Mouse (Mus musculus): ENCODE data around the gene Ltk. TPM values are rescaled to one million over a fixed set of nuclear protein-coding genes. Genes with fewer than 3 reads are reported as not detected.

Gene Ltk
- polyA plus RNA-seq, 1 experiment from 2014 or later: 0.50 TPM

- H3K9me3 ChIP-seq: no peaks in the 10 kb centered on the region
- peak overlapping the region; percentile 75 for H3K4me3 ChIP-seq
- ATAC-seq (ENCODE audit: low FRiP score, low read depth): peak; percentile 66
- H3K9ac ChIP-seq (replicated peaks): peak overlapping the region; percentile 92
- H3K4me1 ChIP-seq: peaks cover 43% of the 10 kb centered on the region
- 0% methylated on average over 38 of the region's 89 CpGs for WGBS
- peak overlapping the region; percentile 97 for H3K4me2 ChIP-seq (replicated peaks)
- peak overlapping the region; percentile 54 for H3K27ac ChIP-seq (replicated peaks)
- no peaks in the 10 kb centered on the region for H3K36me3 ChIP-seq
- peaks cover 52% of the 10 kb centered on the region for H3K27me3 ChIP-seq
Observed at GRCm38 (mm10) chr2:119799181-119799960, 39.1 kb upstream of the Ltk start.

GRCm38 (mm10) chr2:119798246-119798927 lies 38.2 kb upstream of the Ltk start:
- no peak overlapping the region; the same call in 1 of the 2 replicates for H3K4me3 ChIP-seq
- no peak for ATAC-seq (ENCODE audit: low FRiP score, low read depth)

GRCm38 (mm10) chr2:119797279-119797783 lies 37.1 kb upstream of the Ltk start, which contains the start of gene Tyro3:
Gene Tyro3 (plus strand): TSS chr2:119797733.
- peaks cover 22% of the 10 kb centered on the region for H3K4me1 ChIP-seq
- H3K4me3 ChIP-seq: no peak within 1 kb of the TSS
- H3K9ac ChIP-seq (replicated peaks): no peak within 1 kb of the TSS
- H3K27ac ChIP-seq (replicated peaks): no peak within 1 kb of the TSS
- no peaks in the 10 kb centered on the region for H3K36me3 ChIP-seq
- WGBS: 65% methylated on average over 5 of the region's 5 CpGs
- H3K4me2 ChIP-seq (replicated peaks): no peak within 1 kb of the TSS
- H3K27me3 ChIP-seq: peaks cover 47% of the 10 kb centered on the region
- ATAC-seq (ENCODE audit: low FRiP score, low read depth): no peak
- no peaks in the 10 kb centered on the region for H3K9me3 ChIP-seq

More at GRCm38 (mm10) chr2:119798246-119798927, 38.2 kb upstream of the Ltk start:
- Histone ChIP-seq H3K4me2 (replicated peaks) (peak overlapping the region; percentile 97; the same call in 1 of the 2 replicates), H3K9ac (replicated peaks) (no peak overlapping the region), H3K27me3 (peaks cover 51% of the 10 kb centered on the region), H3K4me1 (peaks cover 33% of the 10 kb centered on the region), H3K27ac (replicated peaks) (no peak overlapping the region), H3K36me3 (no peaks in the 10 kb centered on the region), H3K9me3 (no peaks in the 10 kb centered on the region)
- WGBS: 10% methylated on average over 13 of the region's 13 CpGs

GRCm38 (mm10) chr2:119789996-119790395 lies 29.8 kb upstream of the Ltk start:
- H3K27ac ChIP-seq (replicated peaks): no peak overlapping the region
- no peak overlapping the region for H3K9ac ChIP-seq (replicated peaks)
- no peak overlapping the region for H3K4me2 ChIP-seq (replicated peaks)
- 0 out of 2 replicates have a peak, but pooled peaks cover under 1% of the 10 kb centered on the region for H3K36me3 ChIP-seq
- 84% methylated on average over 2 of the region's 2 CpGs for WGBS
- H3K9me3 ChIP-seq: no peaks in the 10 kb centered on the region
- H3K27me3 ChIP-seq: peaks cover 10% of the 10 kb centered on the region
- no peak for ATAC-seq (ENCODE audit: low FRiP score, low read depth)
- H3K4me1 ChIP-seq: peaks cover 11% of the 10 kb centered on the region; the same call in 1 of the 2 replicates
- no peak overlapping the region for H3K4me3 ChIP-seq

GRCm38 (mm10) chr2:119787206-119787883 lies 27.1 kb upstream of the Ltk start, which contains the start of gene Rpap1:
Gene Rpap1 (minus strand): TSS chr2:119787537.
- H3K4me3 ChIP-seq: peak within 1 kb of the TSS; percentile 68
- ATAC-seq (ENCODE audit: low FRiP score, low read depth): peak; percentile 95
- WGBS: under 1% methylated on average over 44 of the region's 44 CpGs
- H3K36me3 ChIP-seq: peaks cover 14% of the 10 kb centered on the region
- 0 out of 2 replicates have a peak, but pooled peaks cover 4% of the 10 kb centered on the region for H3K27me3 ChIP-seq
- H3K9me3 ChIP-seq: no peaks in the 10 kb centered on the region
- peaks cover 11% of the 10 kb centered on the region; the same call in 1 of the 2 replicates for H3K4me1 ChIP-seq
- peak within 1 kb of the TSS; percentile 77 for H3K4me2 ChIP-seq (replicated peaks)
- H3K9ac ChIP-seq (replicated peaks): peak within 1 kb of the TSS; percentile 68
- H3K27ac ChIP-seq (replicated peaks): peak within 1 kb of the TSS; percentile 86

- Histone ChIP-seq H3K27me3 (0 out of 2 replicates have a peak, but pooled peaks cover 2% of the 10 kb centered on the region), H3K4me1 (no peaks in the 10 kb centered on the region), H3K27ac (replicated peaks) (no peak overlapping the region), H3K36me3 (peaks cover 77% of the 10 kb centered on the region), H3K9ac (replicated peaks) (no peak overlapping the region), H3K4me2 (replicated peaks) (no peak overlapping the region), H3K4me3 (no peak overlapping the region), H3K9me3 (no peaks in the 10 kb centered on the region)
- ATAC-seq (ENCODE audit: low FRiP score, low read depth): no peak
- 93% methylated on average over 6 of the region's 6 CpGs for WGBS
Observed at GRCm38 (mm10) chr2:119767246-119767645, 7.0 kb upstream of the Ltk start.

- Histone ChIP-seq H3K27ac (replicated peaks) (no peak overlapping the region), H3K9ac (replicated peaks) (no peak overlapping the region), H3K36me3 (peaks cover 44% of the 10 kb centered on the region), H3K4me3 (no peak overlapping the region), H3K4me1 (peaks cover 1% of the 10 kb centered on the region; the same call in 1 of the 2 replicates), H3K9me3 (no peaks in the 10 kb centered on the region), H3K4me2 (replicated peaks) (no peak overlapping the region), H3K27me3 (peaks cover 29% of the 10 kb centered on the region)
- WGBS: 82% methylated on average over 4 of the region's 4 CpGs
- ATAC-seq (ENCODE audit: low FRiP score, low read depth): no peak
Observed at GRCm38 (mm10) chr2:119763924-119764323, 3.7 kb upstream of the Ltk start.

GRCm38 (mm10) chr2:119762276-119762675 lies 2.0 kb upstream of the Ltk start:
- Histone ChIP-seq H3K9ac (replicated peaks) (no peak overlapping the region), H3K9me3 (no peaks in the 10 kb centered on the region), H3K4me2 (replicated peaks) (no peak overlapping the region), H3K36me3 (peaks cover 32% of the 10 kb centered on the region), H3K4me3 (no peak overlapping the region), H3K27me3 (peaks cover 45% of the 10 kb centered on the region), H3K27ac (replicated peaks) (no peak overlapping the region), H3K4me1 (peaks cover 17% of the 10 kb centered on the region)
- 73% methylated on average over 1 of the region's 1 CpGs for WGBS
- ATAC-seq (ENCODE audit: low FRiP score, low read depth): no peak

- Histone ChIP-seq H3K4me3 (peak overlapping the region; percentile 66), H3K9me3 (no peaks in the 10 kb centered on the region), H3K4me1 (peaks cover 17% of the 10 kb centered on the region), H3K4me2 (replicated peaks) (peak overlapping the region; percentile 100), H3K9ac (replicated peaks) (peak overlapping the region; percentile 65), H3K27me3 (peaks cover 70% of the 10 kb centered on the region), H3K36me3 (peaks cover 8% of the 10 kb centered on the region), H3K27ac (replicated peaks) (no peak overlapping the region)
- WGBS: 6% methylated on average over 44 of the region's 44 CpGs
- no peak for ATAC-seq (ENCODE audit: low FRiP score, low read depth)
Observed at GRCm38 (mm10) chr2:119758844-119759835, 1.1 kb downstream of the Ltk start.

- Histone ChIP-seq H3K4me2 (replicated peaks) (peak overlapping the region; percentile 100), H3K27me3 (peaks cover 75% of the 10 kb centered on the region), H3K4me3 (peak overlapping the region; percentile 66), H3K36me3 (no peaks in the 10 kb centered on the region), H3K27ac (replicated peaks) (no peak overlapping the region), H3K9me3 (no peaks in the 10 kb centered on the region), H3K4me1 (peaks cover 17% of the 10 kb centered on the region), H3K9ac (replicated peaks) (peak overlapping the region; percentile 65)
- under 1% methylated on average over 57 of the region's 77 CpGs for WGBS
- ATAC-seq (ENCODE audit: low FRiP score, low read depth): peak; percentile 60; the same call in 1 of the 2 replicates
Observed at GRCm38 (mm10) chr2:119758101-119758843, 2.0 kb downstream of the Ltk start.

Measured in midbrain, embryonic 12.5 days (tissue).